Mouse (Mus musculus): ENCODE data around the gene Slc2a4. TPM values are rescaled to one million over a fixed set of nuclear protein-coding genes. Genes with fewer than 3 reads are reported as not detected.
A peak's percentile ranks its signal among the peaks of the same experiment; 100 is the strongest.

Gene Slc2a4
- polyA plus RNA-seq, 1 experiment from 2014 or later = 9.6 TPM

DNA sequence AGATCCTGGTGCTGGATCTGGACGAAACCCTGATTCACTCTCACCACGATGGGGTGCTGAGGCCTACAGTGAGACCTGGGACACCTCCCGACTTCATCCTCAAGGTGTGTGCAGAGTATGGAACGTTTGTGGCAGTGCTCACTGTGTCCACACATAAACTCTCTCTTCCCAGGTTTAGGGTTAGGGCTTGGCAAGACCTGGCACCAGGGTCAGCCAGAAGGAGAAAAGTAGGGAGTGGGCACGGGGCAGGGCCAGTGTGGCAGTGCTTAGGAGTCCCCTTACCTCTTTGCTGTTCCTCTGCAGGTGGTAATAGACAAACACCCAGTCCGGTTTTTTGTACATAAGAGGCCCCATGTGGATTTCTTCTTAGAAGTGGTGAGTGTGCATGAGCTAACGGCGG, 36.4 kb upstream of the Slc2a4 start:
- ATAC-seq (ENCODE audit: low FRiP score) = no peak
- 93% methylated on average over 8 of the region's 8 CpGs for WGBS
- no peak overlapping the region for H3K4me3 ChIP-seq
- H3K27me3 ChIP-seq = no peaks in the 10 kb centered on the region
- peaks cover 50% of the 10 kb centered on the region for H3K36me3 ChIP-seq
- H3K9me3 ChIP-seq (replicated peaks) = no peaks in the 10 kb centered on the region
- H3K4me1 ChIP-seq = peaks cover 24% of the 10 kb centered on the region
- H3K27ac ChIP-seq = no peak overlapping the region
- H3K9ac ChIP-seq = no peak overlapping the region
- H3K4me2 ChIP-seq (replicated peaks) = 0 out of 2 replicates have a peak overlapping the region, but pooled peaks have one; percentile 4

DNA sequence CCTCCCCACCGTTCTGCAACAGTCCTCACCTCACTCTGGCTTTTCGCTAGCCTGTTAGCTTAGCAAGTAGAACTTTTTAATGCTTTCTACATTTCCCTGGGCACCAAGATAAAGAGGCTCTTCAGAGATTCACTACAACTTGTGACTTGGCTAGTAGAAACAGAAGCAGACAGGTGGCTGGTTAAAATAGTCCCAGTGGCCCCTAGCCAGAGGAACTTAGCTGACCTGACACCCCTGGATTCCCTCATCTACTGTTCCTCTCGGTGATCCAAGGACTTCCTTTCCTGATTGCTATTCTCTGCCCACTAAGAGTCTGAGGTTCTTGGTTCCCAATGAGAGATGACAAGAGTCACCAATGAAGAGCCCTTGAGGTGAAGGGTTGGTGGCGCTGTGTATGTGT, 35.4 kb upstream of the Slc2a4 start:
- Histone ChIP-seq H3K27me3 (no peaks in the 10 kb centered on the region), H3K4me1 (peaks cover 26% of the 10 kb centered on the region), H3K4me2 (replicated peaks) (peak overlapping the region; percentile 73), H3K9ac (no peak overlapping the region), H3K27ac (no peak overlapping the region), H3K36me3 (peaks cover 42% of the 10 kb centered on the region), H3K4me3 (no peak overlapping the region), H3K9me3 (replicated peaks) (no peaks in the 10 kb centered on the region)
- ATAC-seq (ENCODE audit: low FRiP score) = no peak
- WGBS = 91% methylated on average over 4 of the region's 4 CpGs

- no peak overlapping the region for H3K27ac ChIP-seq
- WGBS = 39% methylated on average over 5 of the region's 5 CpGs
These were observed 34.9 kb upstream of the Slc2a4 start for GRCm38 (mm10) chr11:69982877-69983276.

GRCm38 (mm10) chr11:69982225-69982624, 34.2 kb upstream of the Slc2a4 start, which contains the start of gene Elp5:
Elp5 (minus strand) TSS chr11:69982517.
- no peak for ATAC-seq (ENCODE audit: low FRiP score)
- H3K27me3 ChIP-seq = no peaks in the 10 kb centered on the region
- H3K4me2 ChIP-seq (replicated peaks) = peak within 1 kb of the TSS; percentile 73
- WGBS = 73% methylated on average over 8 of the region's 8 CpGs
- H3K27ac ChIP-seq = peak within 1 kb of the TSS; percentile 98
- no peaks in the 10 kb centered on the region for H3K9me3 ChIP-seq (replicated peaks)
- H3K4me3 ChIP-seq = peak within 1 kb of the TSS; percentile 100
- H3K36me3 ChIP-seq = peaks cover 37% of the 10 kb centered on the region
- peak within 1 kb of the TSS; percentile 99 for H3K9ac ChIP-seq
- peaks cover 26% of the 10 kb centered on the region for H3K4me1 ChIP-seq

More at GRCm38 (mm10) chr11:69982877-69983276, 34.9 kb upstream of the Slc2a4 start:
- Histone ChIP-seq H3K4me1 (peaks cover 26% of the 10 kb centered on the region), H3K4me2 (replicated peaks) (peak overlapping the region; percentile 73), H3K4me3 (peak overlapping the region; percentile 13; the same call in 1 of the 2 replicates), H3K27me3 (no peaks in the 10 kb centered on the region), H3K9me3 (replicated peaks) (no peaks in the 10 kb centered on the region), H3K36me3 (peaks cover 37% of the 10 kb centered on the region), H3K9ac (peak overlapping the region; percentile 99)
- no peak for ATAC-seq (ENCODE audit: low FRiP score)

DNA sequence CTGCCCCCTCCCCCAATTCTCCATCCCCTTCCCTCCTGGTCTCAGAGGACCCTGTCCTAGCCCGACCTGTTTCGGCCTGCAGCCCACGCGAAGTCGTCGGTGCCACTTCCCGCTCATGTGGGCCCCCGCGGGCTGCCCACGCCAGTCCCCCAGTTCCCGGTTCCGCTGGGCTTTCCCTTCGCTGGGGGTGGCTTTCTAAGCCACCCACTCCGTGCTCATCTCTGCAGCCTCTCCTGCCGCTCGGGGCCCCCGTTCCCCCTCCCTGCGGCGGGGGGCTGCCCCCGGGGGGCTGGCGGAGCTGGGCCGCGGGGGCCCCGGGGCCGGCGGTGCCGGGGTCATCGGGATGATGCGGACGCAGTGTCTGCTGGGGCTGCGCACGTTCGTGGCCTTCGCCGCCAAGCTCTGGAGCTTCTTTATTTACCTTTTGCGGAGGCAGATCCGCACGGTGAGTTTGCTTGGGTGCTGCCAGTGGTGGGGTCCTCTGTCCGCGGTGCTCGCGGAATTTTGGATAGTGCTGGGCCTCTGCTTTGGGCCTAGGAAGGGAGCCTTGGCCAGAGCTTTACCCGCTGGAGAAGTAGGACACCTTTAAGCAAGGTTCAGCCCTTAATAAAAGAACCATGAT, 33.3 kb upstream of the Slc2a4 start, which contains the start of gene Ctdnep1:
TSS of gene Ctdnep1 (plus strand) at position 16 of the 622 bp plus-strand sequence.
- H3K4me1 ChIP-seq = peaks cover 26% of the 10 kb centered on the region
- H3K9me3 ChIP-seq (replicated peaks) = no peaks in the 10 kb centered on the region
- under 1% methylated on average over 40 of the region's 43 CpGs for WGBS
- peak within 1 kb of the TSS; percentile 98 for H3K27ac ChIP-seq
- peaks cover 37% of the 10 kb centered on the region for H3K36me3 ChIP-seq
- H3K9ac ChIP-seq = peak within 1 kb of the TSS; percentile 99
- H3K4me3 ChIP-seq = peak within 1 kb of the TSS; percentile 100
- ATAC-seq (ENCODE audit: low FRiP score) = peak; percentile 66
- no peaks in the 10 kb centered on the region for H3K27me3 ChIP-seq
- peak within 1 kb of the TSS; percentile 73 for H3K4me2 ChIP-seq (replicated peaks)

DNA sequence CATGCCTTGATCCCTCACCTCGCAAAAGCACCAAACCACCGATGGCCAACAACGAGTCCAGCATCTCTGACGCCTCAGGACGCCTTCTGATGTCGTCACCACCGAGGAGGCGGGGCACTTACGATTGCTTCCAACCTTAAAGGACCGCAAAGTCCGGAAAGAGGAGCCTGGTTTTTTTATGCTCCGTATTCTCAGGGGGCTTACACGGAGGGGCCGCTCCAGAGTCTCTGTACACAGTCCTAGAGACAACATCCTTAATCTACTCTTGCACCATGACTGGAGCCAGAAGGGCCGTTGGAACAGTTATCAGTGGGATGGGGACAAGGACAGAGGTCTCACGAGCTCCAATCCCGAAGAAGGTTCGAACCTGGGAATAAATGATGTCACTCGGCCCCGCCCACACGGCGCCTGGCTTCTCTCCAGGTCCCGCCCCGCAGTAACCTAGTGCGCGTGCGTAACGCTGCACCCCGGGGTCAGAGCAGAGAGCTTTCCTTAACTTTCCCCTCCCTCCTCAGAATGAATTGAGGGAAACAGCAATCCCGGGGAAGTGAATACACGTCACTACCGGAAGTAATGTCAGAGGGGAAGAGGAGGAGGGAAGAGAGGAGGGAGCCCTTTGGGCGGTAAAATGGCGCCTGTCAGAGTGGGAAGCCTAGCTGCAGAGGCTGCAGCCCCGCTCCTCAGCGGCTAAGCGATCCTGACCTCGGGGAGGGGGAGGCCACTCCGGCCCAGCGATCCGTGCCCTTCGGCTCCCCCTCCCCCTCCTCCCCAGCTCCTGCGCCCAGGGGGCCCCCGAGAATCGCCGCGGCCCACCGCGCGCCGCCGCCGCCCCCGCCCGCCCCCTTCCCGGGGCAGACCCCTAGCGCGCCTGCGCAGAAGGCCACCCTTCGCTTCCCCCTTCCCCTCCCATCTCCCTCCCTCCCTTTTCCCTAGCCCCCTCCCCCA, 32.5 kb upstream of the Slc2a4 start:
- peaks cover 26% of the 10 kb centered on the region for H3K4me1 ChIP-seq
- H3K27me3 ChIP-seq = no peaks in the 10 kb centered on the region
- H3K4me2 ChIP-seq (replicated peaks) = peak overlapping the region; percentile 73
- H3K27ac ChIP-seq = peak overlapping the region; percentile 98
- H3K9ac ChIP-seq = peak overlapping the region; percentile 99
- H3K4me3 ChIP-seq = peak overlapping the region; percentile 100
- no peaks in the 10 kb centered on the region for H3K9me3 ChIP-seq (replicated peaks)
- peak; percentile 94 for ATAC-seq (ENCODE audit: low FRiP score)
- H3K36me3 ChIP-seq = peaks cover 39% of the 10 kb centered on the region
- WGBS = 2% methylated on average over 53 of the region's 60 CpGs

- peak overlapping the region; percentile 98 for H3K27ac ChIP-seq
- H3K4me1 ChIP-seq = peaks cover 26% of the 10 kb centered on the region
- 4% methylated on average over 16 of the region's 16 CpGs for WGBS
- H3K36me3 ChIP-seq = peaks cover 39% of the 10 kb centered on the region
- ATAC-seq (ENCODE audit: low FRiP score) = no peak
- H3K9ac ChIP-seq = peak overlapping the region; percentile 80
- H3K4me2 ChIP-seq (replicated peaks) = peak overlapping the region; percentile 73
- no peaks in the 10 kb centered on the region for H3K9me3 ChIP-seq (replicated peaks)
- H3K27me3 ChIP-seq = no peaks in the 10 kb centered on the region
- peak overlapping the region; percentile 100 for H3K4me3 ChIP-seq
These were observed 31.8 kb upstream of the Slc2a4 start for GRCm38 (mm10) chr11:69979827-69980195.

DNA sequence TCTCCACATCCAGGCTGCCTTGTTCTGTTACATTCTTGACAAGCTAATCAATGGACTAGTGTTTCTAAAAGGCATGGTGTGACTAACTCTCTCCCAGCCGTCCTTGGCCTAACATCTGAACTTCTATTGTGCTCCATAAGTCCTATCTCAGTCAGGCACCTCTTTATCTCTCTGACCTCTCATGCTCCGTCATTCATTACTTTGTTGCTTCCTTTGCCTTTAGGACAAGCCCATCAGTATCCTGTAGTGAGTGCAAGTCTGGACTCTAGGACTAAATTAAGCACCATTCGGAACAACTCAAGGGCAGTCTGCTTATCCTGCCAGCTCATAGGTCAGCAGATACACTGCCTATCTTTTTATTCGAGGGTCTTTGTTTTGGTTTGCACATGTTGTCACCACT, 28.3 kb upstream of the Slc2a4 start:
- Histone ChIP-seq H3K9me3 (replicated peaks) (no peaks in the 10 kb centered on the region), H3K36me3 (peaks cover 54% of the 10 kb centered on the region), H3K27me3 (no peaks in the 10 kb centered on the region), H3K9ac (no peak overlapping the region), H3K4me1 (peaks cover 5% of the 10 kb centered on the region), H3K27ac (no peak overlapping the region), H3K4me3 (no peak overlapping the region), H3K4me2 (replicated peaks) (no peak overlapping the region)
- 88% methylated on average over 4 of the region's 4 CpGs for WGBS
- no peak for ATAC-seq (ENCODE audit: low FRiP score)

GRCm38 (mm10) chr11:69974907-69975306, 26.9 kb upstream of the Slc2a4 start:
- H3K36me3 ChIP-seq = peaks cover 60% of the 10 kb centered on the region
- WGBS = 93% methylated on average over 2 of the region's 2 CpGs
- no peak for ATAC-seq (ENCODE audit: low FRiP score)

DNA sequence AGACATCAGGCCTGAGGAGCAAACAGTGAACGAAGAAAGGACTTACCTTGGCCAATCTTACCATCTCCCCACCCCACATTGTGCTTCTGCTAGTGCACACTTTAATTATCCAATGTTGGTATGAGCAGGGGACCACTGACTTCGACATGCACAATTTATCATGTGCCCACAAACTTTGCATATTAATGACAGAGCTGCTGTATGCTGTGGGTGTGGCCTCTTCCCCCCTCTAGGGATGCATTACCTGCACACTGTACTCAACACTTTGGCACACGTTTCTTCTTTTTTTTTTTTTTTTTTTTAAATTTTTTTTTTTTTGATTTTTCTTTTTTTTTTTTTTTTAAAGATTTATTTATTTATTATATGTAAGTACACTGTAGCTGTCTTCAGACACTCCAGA, 22.8 kb upstream of the Slc2a4 start:
- no peak overlapping the region for H3K27ac ChIP-seq
- peaks cover 32% of the 10 kb centered on the region for H3K27me3 ChIP-seq
- peaks cover 9% of the 10 kb centered on the region for H3K4me1 ChIP-seq
- 92% methylated on average over 3 of the region's 3 CpGs for WGBS
- no peak overlapping the region for H3K4me2 ChIP-seq (replicated peaks)
- H3K4me3 ChIP-seq = no peak overlapping the region
- H3K9me3 ChIP-seq (replicated peaks) = no peaks in the 10 kb centered on the region
- H3K36me3 ChIP-seq = peaks cover 58% of the 10 kb centered on the region
- no peak for ATAC-seq (ENCODE audit: low FRiP score)
- no peak overlapping the region for H3K9ac ChIP-seq

More at GRCm38 (mm10) chr11:69974907-69975306, 26.9 kb upstream of the Slc2a4 start:
- peaks cover 5% of the 10 kb centered on the region for H3K4me1 ChIP-seq
- H3K27me3 ChIP-seq = no peaks in the 10 kb centered on the region
- H3K4me3 ChIP-seq = no peak overlapping the region
- H3K27ac ChIP-seq = no peak overlapping the region
- H3K9me3 ChIP-seq (replicated peaks) = no peaks in the 10 kb centered on the region
- no peak overlapping the region for H3K9ac ChIP-seq
- no peak overlapping the region for H3K4me2 ChIP-seq (replicated peaks)

GRCm38 (mm10) chr11:69970222-69970621, 22.2 kb upstream of the Slc2a4 start:
- WGBS = 89% methylated on average over 6 of the region's 6 CpGs
- H3K4me3 ChIP-seq = no peak overlapping the region
- H3K9ac ChIP-seq = no peak overlapping the region
- H3K9me3 ChIP-seq (replicated peaks) = no peaks in the 10 kb centered on the region
- ATAC-seq (ENCODE audit: low FRiP score) = no peak
- peaks cover 12% of the 10 kb centered on the region for H3K4me1 ChIP-seq
- H3K4me2 ChIP-seq (replicated peaks) = no peak overlapping the region
- H3K27me3 ChIP-seq = peaks cover 37% of the 10 kb centered on the region
- no peak overlapping the region for H3K27ac ChIP-seq
- peaks cover 52% of the 10 kb centered on the region for H3K36me3 ChIP-seq

GRCm38 (mm10) chr11:69968793-69969192, 20.8 kb upstream of the Slc2a4 start:
- Histone ChIP-seq H3K27me3 (peaks cover 51% of the 10 kb centered on the region), H3K36me3 (peaks cover 38% of the 10 kb centered on the region)
- ATAC-seq (ENCODE audit: low FRiP score) = no peak

More at GRCm38 (mm10) chr11:69968793-69969192, 20.8 kb upstream of the Slc2a4 start:
- Histone ChIP-seq H3K4me3 (no peak overlapping the region), H3K9me3 (replicated peaks) (no peaks in the 10 kb centered on the region), H3K9ac (no peak overlapping the region), H3K4me1 (peaks cover 12% of the 10 kb centered on the region), H3K4me2 (replicated peaks) (no peak overlapping the region), H3K27ac (no peak overlapping the region)
- 89% methylated on average over 4 of the region's 4 CpGs for WGBS
